Mouse (Mus musculus): Measurements from ENCODE around the gene Slc22a2. TPM values are rescaled to one million over a fixed set of nuclear protein-coding genes. Genes with fewer than 3 reads are reported as not detected.
A peak's percentile ranks its signal among the peaks of the same experiment; 100 is the strongest.
"Not testable (repeated sequence)": the region's sequence is repeated elsewhere in the genome, so short reads cannot be mapped to it uniquely, and the experiment has no call there.

Slc22a2 gene
- total RNA-seq (2022) = under 1 TPM; 0.41 to 0.96 (median 0.59) TPM

GRCm38 (mm10) chr17:12583991-12584390 is at the start of gene Slc22a2:
Gene Slc22a2 (plus strand): TSS chr17:12584132.
- no peak for DNase-seq (ENCODE audit: low spot score in 2 of 2)

DNA sequence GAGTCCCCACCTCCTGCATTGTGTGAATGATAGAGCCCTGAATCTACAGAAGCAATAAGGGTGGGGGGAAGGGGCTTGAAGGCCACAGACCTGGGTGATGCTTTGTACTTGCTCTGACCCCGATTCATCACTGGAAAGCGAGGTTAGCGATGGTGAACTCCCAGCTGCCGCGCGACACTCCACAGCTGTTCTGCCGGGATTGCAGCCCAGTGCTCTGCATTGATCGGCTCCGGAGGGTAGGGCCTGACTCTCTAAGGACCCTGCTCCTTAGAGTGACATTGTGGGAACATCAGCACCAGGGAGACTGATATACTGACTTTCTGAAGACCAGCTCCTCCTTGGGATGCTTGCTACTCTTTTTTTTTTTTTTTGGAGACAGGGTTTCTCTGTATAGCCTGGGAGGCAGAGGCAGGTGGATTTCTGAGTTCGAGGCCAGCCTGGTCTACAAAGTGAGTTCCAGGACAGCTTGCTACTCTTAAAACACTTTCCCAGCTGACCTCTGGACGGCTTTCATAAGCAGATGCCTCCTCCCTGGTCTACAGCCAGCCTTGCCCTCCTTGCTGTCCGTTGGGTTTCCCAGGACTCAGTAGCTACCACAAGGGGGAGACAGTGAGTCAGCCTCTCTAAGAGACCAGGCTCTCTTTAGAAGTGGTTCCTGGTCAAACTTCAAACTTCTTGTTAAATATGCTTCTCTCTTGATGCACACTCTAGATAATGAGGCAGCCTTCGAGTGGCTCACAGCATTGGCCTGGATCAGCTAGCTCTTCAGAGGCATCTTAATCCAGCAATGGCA is 49.4 kb upstream of the Slc22a2 start:
- DNase-seq (ENCODE audit: low spot score in 2 of 2) = peak; percentile 38 to 61

- DNase-seq (ENCODE audit: low spot score in 2 of 2) = no peak
Measured at GRCm38 (mm10) chr17:12562215-12562614, 21.7 kb upstream of the Slc22a2 start.

GRCm38 (mm10) chr17:12564481-12565000 is 19.4 kb upstream of the Slc22a2 start:
- DNase-seq (ENCODE audit: low spot score in 2 of 2) = not testable (repeated sequence)

- no peak for DNase-seq (ENCODE audit: low spot score in 2 of 2)
Measured at GRCm38 (mm10) chr17:12565443-12565842, 18.5 kb upstream of the Slc22a2 start.

GRCm38 (mm10) chr17:12571316-12571715 is 12.6 kb upstream of the Slc22a2 start:
- DNase-seq (ENCODE audit: low spot score in 2 of 2) = no peak

DNA sequence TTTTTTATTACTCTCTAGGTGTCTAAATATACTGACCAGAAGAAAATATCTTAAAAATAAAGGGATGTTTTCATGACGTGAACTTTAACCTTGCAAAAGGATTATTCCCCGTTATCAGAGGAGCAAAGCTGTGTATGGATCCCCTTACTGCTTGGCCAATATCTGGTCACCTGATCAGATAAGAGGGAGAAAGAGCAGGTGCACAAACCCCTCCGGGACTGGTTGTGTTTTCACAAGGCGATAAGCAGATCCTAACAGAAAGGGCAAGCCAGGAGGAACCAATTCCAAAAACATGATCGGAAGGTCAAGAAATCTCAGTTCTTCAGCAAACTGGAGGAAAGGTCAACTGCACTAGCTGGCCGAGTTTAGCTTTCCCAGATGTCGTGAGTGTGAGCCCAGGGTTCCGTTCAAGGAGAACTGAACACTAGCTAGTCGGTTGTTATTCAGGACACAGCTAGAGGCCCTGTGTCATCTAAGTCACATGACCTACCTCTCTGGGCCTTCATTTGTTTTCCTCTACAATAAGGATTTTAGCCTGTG is 11.9 kb upstream of the Slc22a2 start:
- no peak for DNase-seq (ENCODE audit: low spot score in 2 of 2)

GRCm38 (mm10) chr17:12575391-12575790 is 8.5 kb upstream of the Slc22a2 start:
- DNase-seq (ENCODE audit: low spot score in 2 of 2) = no peak

GRCm38 (mm10) chr17:12577096-12577495 is 6.8 kb upstream of the Slc22a2 start:
- no peak for DNase-seq (ENCODE audit: low spot score in 2 of 2)

- no peak for DNase-seq (ENCODE audit: low spot score in 2 of 2)
Measured at GRCm38 (mm10) chr17:12585366-12585765, 1.4 kb downstream of the Slc22a2 start.

- DNase-seq (ENCODE audit: low spot score in 2 of 2) = no peak
Measured at GRCm38 (mm10) chr17:12586966-12587365, 3.0 kb downstream of the Slc22a2 start.

DNA sequence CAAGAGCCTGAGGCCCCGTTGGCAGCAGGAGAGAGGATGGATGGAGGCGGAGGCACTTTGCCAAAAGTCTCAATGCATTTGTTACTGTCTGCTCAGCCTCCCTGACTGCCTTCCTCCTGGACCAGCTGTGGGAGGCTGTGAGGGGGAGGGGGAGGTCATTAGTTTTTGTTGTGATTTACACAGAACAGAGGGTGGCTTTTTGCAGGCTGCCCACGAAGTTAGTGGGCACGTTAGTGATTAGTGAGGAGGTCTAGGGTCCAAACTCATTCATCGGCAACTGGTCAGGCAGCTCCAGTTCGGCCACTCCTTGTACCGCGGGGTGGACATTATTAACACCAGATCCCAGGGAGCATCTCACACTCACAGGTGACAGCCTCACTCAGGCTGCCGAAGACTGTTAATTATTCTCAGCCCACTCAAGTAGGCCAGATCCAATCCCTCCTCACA is 4.9 kb downstream of the Slc22a2 start:
- peak in 1 of 2 experiments; percentile 12 for DNase-seq (ENCODE audit: low spot score in 2 of 2)

GRCm38 (mm10) chr17:12590911-12591625 is 7.1 kb downstream of the Slc22a2 start:
- DNase-seq (ENCODE audit: low spot score in 2 of 2) = no peak

DNA sequence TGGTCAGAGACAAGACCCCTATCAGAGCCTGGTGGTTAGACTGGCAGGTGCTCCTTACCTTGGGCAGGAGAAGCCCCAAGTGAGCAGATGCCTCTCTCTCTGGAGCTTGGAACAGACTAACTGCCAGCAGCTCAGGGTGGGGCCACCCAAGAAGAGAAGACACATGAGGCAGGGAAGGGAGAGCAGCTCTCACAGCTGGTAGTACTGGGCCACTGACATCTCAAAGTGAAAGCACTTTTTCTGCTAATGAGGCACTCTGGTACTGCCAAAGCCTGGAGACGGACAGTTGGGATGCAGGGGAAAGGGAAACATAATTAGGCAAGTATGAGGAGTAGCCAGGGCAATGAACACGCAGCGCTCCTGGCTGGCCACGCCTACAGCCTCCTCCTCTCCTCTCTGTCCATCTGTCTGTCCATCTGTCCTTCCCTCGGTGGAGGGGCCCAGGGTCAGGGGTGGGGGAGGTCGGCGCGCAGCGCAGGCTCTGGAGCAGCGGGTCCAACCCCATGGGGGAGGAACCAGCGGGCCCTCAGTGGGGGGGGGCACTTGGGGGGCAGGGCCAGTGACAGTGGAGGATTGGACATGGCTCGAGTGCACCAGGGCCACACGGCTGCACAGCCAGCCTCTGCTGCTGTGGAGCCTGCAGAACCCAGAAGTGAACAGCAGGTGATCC is 12.0 kb downstream of the Slc22a2 start:
- no peak for DNase-seq (ENCODE audit: low spot score in 2 of 2)

GRCm38 (mm10) chr17:12606634-12607033 is 22.7 kb downstream of the Slc22a2 start:
- no peak for DNase-seq (ENCODE audit: low spot score in 2 of 2)

GRCm38 (mm10) chr17:12607202-12607601 is 23.3 kb downstream of the Slc22a2 start:
- no peak for DNase-seq (ENCODE audit: low spot score in 2 of 2)

DNA sequence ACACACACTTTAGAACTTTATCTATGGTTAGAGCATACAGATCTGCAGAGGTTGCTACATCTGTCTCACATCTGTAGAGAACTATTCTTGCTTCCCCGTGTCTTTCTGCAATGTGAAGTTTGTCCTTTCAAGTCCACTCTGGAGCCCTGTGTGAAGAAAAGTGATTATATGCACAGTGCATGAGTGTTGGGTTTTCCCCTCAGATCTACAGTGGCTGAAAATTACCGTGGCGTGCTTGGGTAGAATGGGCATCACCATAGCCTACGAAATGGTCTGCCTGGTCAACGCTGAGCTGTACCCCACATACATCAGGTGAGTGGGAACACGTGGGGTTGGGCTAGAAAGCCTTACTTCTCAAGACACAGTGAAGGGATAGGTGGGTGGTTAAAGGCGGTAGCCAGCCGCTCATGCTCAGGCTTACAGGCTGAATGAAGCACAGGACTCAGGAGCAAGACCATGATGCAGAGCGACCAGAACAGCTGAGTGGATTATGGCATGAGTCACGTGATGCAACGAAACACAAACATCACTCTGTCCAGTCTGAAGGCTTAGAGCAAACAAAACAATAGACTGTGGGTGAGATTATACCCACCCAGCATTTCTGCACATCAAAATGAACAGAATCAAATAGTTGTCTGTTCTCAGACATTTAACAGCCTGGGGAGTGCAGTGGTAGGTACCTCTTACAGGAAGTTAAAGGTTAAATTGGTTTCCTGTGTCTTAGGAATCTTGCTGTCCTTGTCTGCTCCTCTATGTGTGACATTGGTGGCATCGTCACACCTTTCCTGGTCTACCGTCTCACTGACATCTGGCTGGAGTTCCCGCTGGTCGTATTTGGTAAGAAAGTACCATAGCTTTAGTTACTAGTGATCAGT is 30.8 kb downstream of the Slc22a2 start:
- no peak for DNase-seq (ENCODE audit: low spot score in 2 of 2)

GRCm38 (mm10) chr17:12615429-12615828 is 31.5 kb downstream of the Slc22a2 start:
- DNase-seq (ENCODE audit: low spot score in 2 of 2) = no peak

DNA sequence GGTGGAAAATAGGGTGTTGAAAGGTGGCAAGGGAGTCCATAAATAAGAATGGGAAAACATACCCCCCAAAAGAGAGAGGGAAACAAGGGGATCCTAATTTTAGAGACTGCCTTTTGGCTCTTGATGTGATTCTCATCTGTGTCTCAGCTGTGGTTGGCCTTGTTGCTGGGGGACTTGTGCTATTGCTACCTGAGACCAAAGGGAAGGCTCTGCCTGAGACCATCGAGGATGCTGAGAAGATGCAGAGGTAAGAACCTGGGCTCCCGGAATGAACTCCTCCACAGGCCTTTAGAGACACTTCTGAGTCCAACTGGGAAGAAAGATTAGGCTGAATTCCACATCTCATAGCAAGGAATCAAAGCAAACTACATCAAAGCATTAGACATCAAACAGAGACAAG is 35.7 kb downstream of the Slc22a2 start:
- no peak for DNase-seq (ENCODE audit: low spot score in 2 of 2)

DNA sequence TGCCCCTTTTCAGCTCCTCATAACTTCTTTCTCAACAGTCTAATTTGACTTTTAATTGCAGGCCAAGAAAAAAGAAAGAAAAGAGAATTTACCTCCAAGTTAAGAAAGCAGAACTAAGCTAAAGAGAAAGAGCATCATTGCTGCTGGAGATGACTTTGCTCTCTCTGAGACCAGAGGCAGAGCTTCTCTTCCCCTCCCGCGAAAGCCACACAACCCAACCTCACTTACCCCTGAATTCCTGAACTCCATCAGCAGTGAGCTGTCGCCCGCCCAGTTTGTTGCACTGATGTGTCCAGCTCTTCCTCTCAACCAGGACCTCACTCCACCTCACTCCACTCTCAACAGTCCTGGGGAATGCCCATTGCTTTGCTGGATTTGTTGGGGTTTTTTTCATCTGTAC is 44.1 kb downstream of the Slc22a2 start:
- no peak for DNase-seq (ENCODE audit: low spot score in 2 of 2)
